Mouse (Mus musculus): ENCODE results near the gene Hivep1. TPM values are rescaled to one million over a fixed set of nuclear protein-coding genes. Genes with fewer than 3 reads are reported as not detected.
A peak's percentile ranks its signal among the peaks of the same experiment; 100 is the strongest.

Hivep1 gene
- 10 to 100 TPM; 20.9 to 24.1 TPM for total RNA-seq (2021)
- long read RNA-seq, experiment 1, partial matches to known transcripts: 2 of 2 reads
- long read RNA-seq, experiment 1, other reads (novel, unspliced or antisense): 0 of 2 reads
- long read RNA-seq, experiment 2, partial matches to known transcripts: 5 of 5 reads
- long read RNA-seq, experiment 2, other reads (novel, unspliced or antisense): 0 of 5 reads

- peak within 1 kb of the TSS; percentile 82 for H3K27ac ChIP-seq
- peak; percentile 19 to 41 for DNase-seq (ENCODE audit: low spot score in 2 of 2)
- peak; percentile 38 for TF ChIP-seq CTCF (conservative IDR thresholded peaks at IDR 0.05)
- peak within 1 kb of the TSS; percentile 66 for H3K4me3 ChIP-seq
Measured at GRCm38 (mm10) chr13:42051961-42052695, at the start of gene Hivep1. TSS of gene Hivep1 (plus strand) at chr13:42052021.

GRCm38 (mm10) chr13:42015484-42016045, 36.3 kb upstream of the Hivep1 start:
- no peak overlapping the region for H3K4me3 ChIP-seq
- no peak for DNase-seq (ENCODE audit: low spot score in 2 of 2)
- TF ChIP-seq CTCF (conservative IDR thresholded peaks at IDR 0.05): no peak
- H3K27ac ChIP-seq: no peak overlapping the region

GRCm38 (mm10) chr13:42016218-42016617, 35.6 kb upstream of the Hivep1 start:
- no peak overlapping the region for H3K27ac ChIP-seq
- no peak for DNase-seq (ENCODE audit: low spot score in 2 of 2)
- no peak overlapping the region for H3K4me3 ChIP-seq
- no peak for TF ChIP-seq CTCF (conservative IDR thresholded peaks at IDR 0.05)

- no peak for DNase-seq (ENCODE audit: low spot score in 2 of 2)
- TF ChIP-seq CTCF (conservative IDR thresholded peaks at IDR 0.05): no peak
- Histone ChIP-seq H3K4me3 (no peak overlapping the region), H3K27ac (no peak overlapping the region)
Measured at GRCm38 (mm10) chr13:42018356-42018755, 33.5 kb upstream of the Hivep1 start.

- no peak for TF ChIP-seq CTCF (conservative IDR thresholded peaks at IDR 0.05)
- Histone ChIP-seq H3K27ac (no peak overlapping the region), H3K4me3 (no peak overlapping the region)
- no peak for DNase-seq (ENCODE audit: low spot score in 2 of 2)
Measured at GRCm38 (mm10) chr13:42041203-42041602, 10.6 kb upstream of the Hivep1 start.

GRCm38 (mm10) chr13:42043431-42043830, 8.4 kb upstream of the Hivep1 start:
- no peak overlapping the region for H3K27ac ChIP-seq
- 0 out of 2 replicates have a peak, but pooled peaks have one; percentile 7 for TF ChIP-seq CTCF (conservative IDR thresholded peaks at IDR 0.05)
- peak; percentile 11 to 21 for DNase-seq (ENCODE audit: low spot score in 2 of 2)

GRCm38 (mm10) chr13:42048991-42049773, 2.6 kb upstream of the Hivep1 start:
- peak overlapping the region; percentile 61 for H3K4me3 ChIP-seq
- no peak; the same call in 1 of the 2 replicates for TF ChIP-seq CTCF (conservative IDR thresholded peaks at IDR 0.05)
- DNase-seq (ENCODE audit: low spot score in 2 of 2): peak; percentile 20 to 64
- H3K27ac ChIP-seq: peak overlapping the region; percentile 82

More at GRCm38 (mm10) chr13:42043431-42043830, 8.4 kb upstream of the Hivep1 start:
- H3K4me3 ChIP-seq: no peak overlapping the region

GRCm38 (mm10) chr13:42049774-42050125, 2.1 kb upstream of the Hivep1 start:
- DNase-seq (ENCODE audit: low spot score in 2 of 2): no peak
- Histone ChIP-seq H3K27ac (peak overlapping the region; percentile 82), H3K4me3 (peak overlapping the region; percentile 61)
- no peak for TF ChIP-seq CTCF (conservative IDR thresholded peaks at IDR 0.05)

GRCm38 (mm10) chr13:42050160-42050559, 1.7 kb upstream of the Hivep1 start:
- peak overlapping the region; percentile 82 for H3K27ac ChIP-seq
- no peak for DNase-seq (ENCODE audit: low spot score in 2 of 2)
- TF ChIP-seq CTCF (conservative IDR thresholded peaks at IDR 0.05): no peak
- peak overlapping the region; percentile 61 for H3K4me3 ChIP-seq

- Histone ChIP-seq H3K4me3 (peak overlapping the region; percentile 57), H3K27ac (peak overlapping the region; percentile 58)
- DNase-seq (ENCODE audit: low spot score in 2 of 2): no peak
- no peak for TF ChIP-seq CTCF (conservative IDR thresholded peaks at IDR 0.05)
Measured at GRCm38 (mm10) chr13:42050880-42051201, 980 bp upstream of the Hivep1 start.

- peak; percentile 84 to 92 for DNase-seq (ENCODE audit: low spot score in 2 of 2)
- no peak for TF ChIP-seq CTCF (conservative IDR thresholded peaks at IDR 0.05)
- peak overlapping the region; percentile 57 for H3K4me3 ChIP-seq
- H3K27ac ChIP-seq: peak overlapping the region; percentile 58
Measured at GRCm38 (mm10) chr13:42051202-42051906, 467 bp upstream of the Hivep1 start.
